Mouse (Mus musculus): ENCODE measurements around the gene Shank3. TPM values are rescaled to one million over a fixed set of nuclear protein-coding genes. Genes with fewer than 3 reads are reported as not detected.

The Shank3 gene
- 7.9 and 8.8 TPM in 2 replicates for polyA plus RNA-seq (2016; fragmentation: Nextera tagmentation; extraction: Ambion mirVana)

DNA sequence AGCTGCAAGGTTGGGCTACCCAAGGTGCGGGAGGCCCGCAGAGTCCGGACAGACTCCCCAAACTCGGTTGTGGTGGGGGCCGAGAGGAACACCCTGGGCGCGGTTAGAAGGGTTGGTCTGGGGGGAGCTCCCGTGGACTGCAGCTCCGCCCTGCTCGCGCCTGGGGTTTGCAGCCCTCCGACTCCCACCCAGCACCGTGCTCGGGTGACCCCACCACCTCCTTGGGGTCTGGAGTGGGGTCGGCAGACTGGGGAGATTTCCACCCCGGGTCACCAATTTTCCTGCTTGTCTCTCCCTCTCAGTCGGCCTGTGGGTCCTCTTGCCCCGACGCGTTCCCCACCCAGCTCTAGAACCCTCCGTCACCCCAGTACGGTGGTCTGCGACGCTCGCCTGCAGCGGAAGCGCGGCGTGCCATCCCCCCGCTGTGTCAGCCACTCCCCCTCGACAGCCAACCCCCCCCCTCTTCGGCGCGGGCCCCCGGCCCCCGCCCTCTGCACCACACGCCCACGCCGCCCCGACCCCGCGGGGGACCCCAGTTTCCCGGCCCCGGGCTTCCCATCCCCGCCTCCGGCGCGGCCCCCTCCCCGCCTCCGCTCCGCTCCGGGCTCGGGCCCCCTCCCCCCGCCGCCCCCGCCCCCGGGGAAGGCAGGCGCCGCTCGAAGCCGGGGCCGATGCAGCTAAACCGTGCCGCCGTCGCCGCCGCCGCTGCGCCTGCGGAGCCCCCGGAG, at the start of gene Shank3:
Shank3 (plus strand) TSS at position 663 of the 728 bp plus-strand sequence.
- H3K4me3 ChIP-seq (replicated peaks) = peak within 1 kb of the TSS; percentile 71
- H3K27ac ChIP-seq = peak within 1 kb of the TSS; percentile 72
- peak; percentile 64 for ATAC-seq (ENCODE audit: low FRiP score)
- under 1% methylated on average over 37 of the region's 72 CpGs for WGBS
- peaks cover 44% of the 10 kb centered on the region for H3K4me1 ChIP-seq
- no peaks in the 10 kb centered on the region for H3K9me3 ChIP-seq
- peak within 1 kb of the TSS; percentile 85 for H3K4me2 ChIP-seq
- H3K36me3 ChIP-seq (replicated peaks) = no peaks in the 10 kb centered on the region
- peaks cover 56% of the 10 kb centered on the region for H3K27me3 ChIP-seq
- peak within 1 kb of the TSS; percentile 73 for H3K9ac ChIP-seq

DNA sequence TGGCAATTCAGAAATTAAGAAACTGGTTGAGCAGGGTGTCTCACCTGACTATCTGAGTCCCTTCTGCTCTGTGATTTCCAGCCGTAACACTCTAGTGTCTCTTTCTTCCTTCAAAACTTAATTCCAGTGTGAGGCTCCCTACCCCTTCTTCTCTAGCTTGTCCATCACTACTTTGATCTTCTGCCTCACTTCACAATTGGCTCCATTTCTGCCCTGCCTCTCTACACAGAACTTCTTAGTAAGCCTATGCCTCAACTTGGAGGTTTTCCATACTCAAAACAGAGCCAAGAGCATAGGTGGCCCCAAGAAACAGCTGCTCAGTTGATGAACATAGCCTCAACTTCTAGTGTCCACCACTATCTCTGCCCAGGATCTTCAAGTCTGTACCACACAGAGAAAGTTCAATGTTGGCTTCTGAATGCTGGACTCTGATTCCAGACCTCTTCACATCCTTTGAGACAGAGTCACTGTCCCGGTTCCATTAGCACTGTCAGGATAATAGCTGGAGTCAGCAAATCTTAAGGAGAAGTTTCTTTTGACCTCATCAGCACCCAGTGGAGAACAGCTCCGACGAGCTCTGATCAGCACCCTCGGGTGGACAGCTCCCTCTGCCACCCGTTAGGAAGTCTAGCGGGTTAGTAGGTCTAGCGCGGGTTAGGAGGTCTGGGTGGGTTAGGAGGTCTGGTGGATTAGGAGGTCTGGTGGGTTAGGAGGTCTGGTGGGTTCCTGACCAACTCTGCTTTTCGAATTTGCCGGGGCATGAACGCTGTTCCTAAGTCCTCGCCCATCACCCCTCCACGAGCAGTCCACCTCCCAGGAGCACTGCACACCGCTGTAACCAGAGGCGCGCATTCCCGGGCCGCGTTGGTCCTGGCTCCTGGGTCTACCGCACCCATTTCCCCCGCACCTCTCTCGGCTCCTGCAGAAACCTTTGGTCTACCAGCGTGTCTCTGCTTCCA, 46.2 kb upstream of the Shank3 start:
- 5% methylated on average over 24 of the region's 24 CpGs for WGBS
- ATAC-seq (ENCODE audit: low FRiP score) = peak; percentile 62

DNA sequence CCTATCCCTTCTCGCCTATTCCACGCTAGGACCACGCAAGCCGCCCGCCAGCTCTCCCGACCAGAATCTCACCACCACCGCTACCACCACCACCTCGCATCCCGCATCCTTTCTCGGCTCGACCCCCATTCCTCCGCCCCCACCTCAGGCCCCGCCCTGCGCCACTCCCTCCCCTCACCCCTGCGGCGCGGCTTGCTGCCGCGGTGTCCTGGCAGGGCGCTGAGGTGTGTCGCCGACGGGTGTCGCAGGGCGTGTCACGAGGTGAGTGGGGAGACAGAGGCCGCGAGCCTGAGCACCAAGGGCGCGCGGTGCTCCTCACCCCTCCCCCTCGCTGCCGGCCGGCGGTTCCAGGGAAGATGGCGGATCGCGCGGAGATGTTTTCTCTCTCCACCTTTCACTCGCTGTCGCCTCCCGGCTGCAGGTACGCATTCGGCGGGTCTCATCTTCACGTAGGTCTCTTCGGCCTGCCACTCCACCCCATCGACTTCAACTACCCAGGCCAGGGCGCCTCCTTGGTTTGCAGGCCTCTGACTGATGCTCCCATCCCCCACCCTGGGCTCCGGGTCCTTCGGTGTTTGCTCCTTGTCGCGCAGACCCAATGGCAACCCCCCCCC, 45.5 kb upstream of the Shank3 start, which contains the start of gene Mapk8ip2:
Mapk8ip2 (plus strand) TSS at position 49 of the 614 bp plus-strand sequence.
- peak within 1 kb of the TSS; percentile 78 for H3K9ac ChIP-seq

More for the DNA sequence above, 46.2 kb upstream of the Shank3 start:
- peak overlapping the region; percentile 78 for H3K9ac ChIP-seq
- peaks cover 24% of the 10 kb centered on the region for H3K4me1 ChIP-seq
- peak overlapping the region; percentile 74; the same call in 1 of the 2 replicates for H3K27ac ChIP-seq
- peaks cover 20% of the 10 kb centered on the region for H3K36me3 ChIP-seq (replicated peaks)
- H3K9me3 ChIP-seq = no peaks in the 10 kb centered on the region
- peaks cover 24% of the 10 kb centered on the region for H3K27me3 ChIP-seq
- H3K4me3 ChIP-seq (replicated peaks) = peak overlapping the region; percentile 85
- peak overlapping the region; percentile 82 for H3K4me2 ChIP-seq

DNA sequence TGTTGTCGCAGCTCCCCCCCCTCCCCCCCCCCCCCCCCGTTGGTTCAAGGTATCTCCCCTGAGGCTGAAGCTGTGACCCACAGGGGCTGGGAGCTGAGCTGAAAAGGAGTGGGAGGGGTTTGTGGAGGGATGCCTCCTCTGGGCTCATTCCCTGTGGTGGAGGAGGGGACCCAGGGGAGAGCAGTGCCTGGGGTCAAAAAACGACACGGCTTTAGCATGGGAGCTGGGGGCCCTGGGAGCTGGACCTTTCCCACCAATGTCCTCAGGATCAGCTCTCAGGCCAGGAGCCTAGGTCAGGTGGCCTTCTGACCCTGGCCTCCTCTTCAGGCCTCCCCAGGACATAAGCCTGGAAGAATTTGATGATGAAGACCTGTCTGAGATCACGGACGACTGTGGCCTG, 44.6 kb upstream of the Shank3 start:
- Histone ChIP-seq H3K36me3 (replicated peaks) (peaks cover 36% of the 10 kb centered on the region), H3K4me3 (replicated peaks) (peak overlapping the region; percentile 85), H3K9me3 (no peaks in the 10 kb centered on the region), H3K4me2 (peak overlapping the region; percentile 82), H3K9ac (peak overlapping the region; percentile 78), H3K27ac (peak overlapping the region; percentile 74; the same call in 1 of the 2 replicates), H3K27me3 (peaks cover 18% of the 10 kb centered on the region), H3K4me1 (peaks cover 24% of the 10 kb centered on the region)
- 13% methylated on average over 4 of the region's 6 CpGs for whole genome bisulfite sequencing
- ATAC-seq (ENCODE audit: low FRiP score) = peak; percentile 33; the same call in 1 of the 2 replicates

More for the DNA sequence above, 45.5 kb upstream of the Shank3 start, which contains the start of gene Mapk8ip2:
- peak within 1 kb of the TSS; percentile 85 for H3K4me3 ChIP-seq (replicated peaks)
- ATAC-seq (ENCODE audit: low FRiP score) = peak; percentile 87
- peaks cover 24% of the 10 kb centered on the region for H3K4me1 ChIP-seq
- H3K36me3 ChIP-seq (replicated peaks) = peaks cover 27% of the 10 kb centered on the region
- H3K27me3 ChIP-seq = peaks cover 22% of the 10 kb centered on the region
- under 1% methylated on average over 53 of the region's 53 CpGs for WGBS
- peak within 1 kb of the TSS; percentile 82 for H3K4me2 ChIP-seq
- H3K27ac ChIP-seq = peak within 1 kb of the TSS; percentile 74
- H3K9me3 ChIP-seq = no peaks in the 10 kb centered on the region

DNA sequence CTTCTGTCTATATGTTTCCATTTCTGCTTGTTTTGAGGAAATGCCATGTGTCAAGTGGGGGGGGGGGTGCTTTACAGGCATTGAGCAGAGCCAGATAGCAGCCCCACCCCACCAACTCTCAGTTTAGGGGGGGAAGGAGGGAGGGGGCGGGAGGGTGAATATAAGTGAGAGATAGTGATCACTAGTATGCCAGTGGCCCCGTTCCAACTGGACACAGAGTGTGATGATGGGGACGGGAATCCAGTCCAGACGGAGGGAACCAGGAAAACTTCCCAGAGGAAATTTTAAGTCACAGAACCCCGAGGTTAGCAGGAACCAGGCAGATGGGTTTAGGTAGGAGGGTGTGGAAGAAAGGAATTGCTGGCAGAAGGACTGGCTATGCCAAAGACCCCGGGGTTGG, 43.8 kb upstream of the Shank3 start:
- no peak overlapping the region for H3K4me3 ChIP-seq (replicated peaks)
- H3K4me2 ChIP-seq = peak overlapping the region; percentile 82
- ATAC-seq (ENCODE audit: low FRiP score) = no peak
- no peak overlapping the region for H3K27ac ChIP-seq
- H3K4me1 ChIP-seq = peaks cover 24% of the 10 kb centered on the region
- WGBS = 83% methylated on average over 6 of the region's 6 CpGs
- no peaks in the 10 kb centered on the region for H3K9me3 ChIP-seq
- no peak overlapping the region for H3K9ac ChIP-seq
- peaks cover 18% of the 10 kb centered on the region for H3K27me3 ChIP-seq
- H3K36me3 ChIP-seq (replicated peaks) = peaks cover 44% of the 10 kb centered on the region

DNA sequence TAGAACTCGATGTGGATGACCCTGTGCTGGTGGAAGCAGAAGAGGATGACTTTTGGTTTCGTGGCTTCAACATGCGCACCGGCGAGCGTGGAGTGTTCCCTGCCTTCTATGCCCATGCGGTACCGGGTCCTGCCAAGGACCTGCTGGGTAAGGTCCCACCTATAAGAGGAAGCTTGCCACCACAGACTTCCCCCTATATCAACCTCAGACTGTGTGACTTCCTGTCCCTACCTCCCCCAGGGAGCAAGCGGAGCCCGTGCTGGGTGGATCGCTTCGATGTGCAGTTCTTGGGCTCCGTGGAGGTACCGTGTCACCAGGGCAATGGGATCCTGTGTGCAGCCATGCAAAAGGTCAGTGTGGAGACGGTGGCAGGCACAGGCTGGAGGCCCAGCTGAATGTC, 40.5 kb upstream of the Shank3 start:
- WGBS = 98% methylated on average over 15 of the region's 15 CpGs
- no peak for ATAC-seq (ENCODE audit: low FRiP score)
- Histone ChIP-seq H3K4me2 (no peak overlapping the region), H3K4me1 (peaks cover 16% of the 10 kb centered on the region), H3K4me3 (replicated peaks) (no peak overlapping the region), H3K27ac (no peak overlapping the region), H3K9ac (no peak overlapping the region), H3K9me3 (no peaks in the 10 kb centered on the region), H3K27me3 (no peaks in the 10 kb centered on the region), H3K36me3 (replicated peaks) (peaks cover 64% of the 10 kb centered on the region)

DNA sequence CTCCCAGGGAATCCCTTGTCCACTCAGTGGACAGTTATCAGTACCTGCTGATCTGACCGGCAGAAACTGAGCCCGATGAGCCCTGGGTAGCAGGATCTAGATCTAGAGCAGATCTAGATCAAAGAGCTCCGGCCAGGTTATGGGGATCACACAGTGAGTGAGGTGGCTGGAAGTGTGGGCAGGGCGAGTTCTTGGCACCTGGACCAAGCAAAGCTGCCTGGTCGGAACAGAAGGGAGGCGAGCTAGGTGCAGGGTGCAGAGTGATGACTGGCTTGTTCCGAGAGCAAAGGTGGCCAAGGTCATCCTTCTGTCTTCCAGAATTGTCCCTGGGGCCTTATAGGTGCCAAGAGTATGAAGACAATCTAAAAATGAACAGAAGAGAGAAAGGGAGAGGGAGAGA, 39.6 kb upstream of the Shank3 start:
- no peak overlapping the region for H3K27ac ChIP-seq
- no peak for ATAC-seq (ENCODE audit: low FRiP score)
- H3K4me2 ChIP-seq = no peak overlapping the region
- H3K36me3 ChIP-seq (replicated peaks) = peaks cover 64% of the 10 kb centered on the region
- H3K9me3 ChIP-seq = no peaks in the 10 kb centered on the region
- no peak overlapping the region for H3K4me3 ChIP-seq (replicated peaks)
- peaks cover 12% of the 10 kb centered on the region for H3K4me1 ChIP-seq
- WGBS = 90% methylated on average over 7 of the region's 7 CpGs
- H3K27me3 ChIP-seq = no peaks in the 10 kb centered on the region
- no peak overlapping the region for H3K9ac ChIP-seq

DNA sequence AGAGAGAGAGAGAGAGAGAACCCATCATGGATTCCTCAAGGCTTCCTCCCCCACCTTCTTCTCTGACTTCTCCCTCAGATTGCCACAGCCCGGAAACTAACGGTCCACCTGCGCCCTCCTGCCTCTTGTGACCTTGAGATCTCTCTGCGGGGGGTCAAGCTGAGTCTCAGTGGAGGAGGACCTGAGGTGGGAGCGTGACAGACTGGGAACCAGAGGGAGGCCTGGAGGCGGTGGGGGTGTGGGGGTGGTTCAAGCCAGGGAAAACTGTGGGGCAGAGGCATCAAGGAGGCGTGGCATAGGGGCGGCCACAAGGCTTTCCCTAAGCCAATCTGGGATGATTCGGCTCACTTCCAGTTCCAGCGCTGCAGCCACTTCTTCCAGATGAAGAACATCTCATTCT, 39.1 kb upstream of the Shank3 start:
- no peak overlapping the region for H3K4me3 ChIP-seq (replicated peaks)
- H3K9me3 ChIP-seq = no peaks in the 10 kb centered on the region
- no peak overlapping the region for H3K27ac ChIP-seq
- 86% methylated on average over 10 of the region's 10 CpGs for WGBS
- ATAC-seq (ENCODE audit: low FRiP score) = no peak
- no peak overlapping the region for H3K4me2 ChIP-seq
- H3K9ac ChIP-seq = no peak overlapping the region
- H3K27me3 ChIP-seq = no peaks in the 10 kb centered on the region
- H3K4me1 ChIP-seq = peaks cover 11% of the 10 kb centered on the region
- peaks cover 64% of the 10 kb centered on the region for H3K36me3 ChIP-seq (replicated peaks)

DNA sequence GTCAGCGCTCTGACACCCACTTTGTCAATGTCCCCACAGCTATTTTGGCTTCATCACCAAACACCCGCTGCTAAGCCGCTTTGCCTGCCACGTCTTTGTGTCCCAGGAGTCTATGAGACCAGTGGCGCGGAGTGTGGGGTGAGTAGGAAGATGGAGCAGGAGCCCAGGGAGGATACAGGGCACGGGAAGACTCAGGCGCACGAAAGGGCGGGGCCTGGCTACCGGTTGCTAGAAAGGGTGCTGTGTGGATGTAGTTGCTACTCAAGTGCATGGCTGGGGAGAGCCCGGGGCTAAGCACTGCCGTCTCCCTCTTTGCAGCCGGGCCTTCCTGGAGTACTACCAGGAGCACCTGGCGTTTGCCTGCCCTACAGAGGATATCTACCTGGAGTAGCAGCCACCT, 38.1 kb upstream of the Shank3 start:
- WGBS = 88% methylated on average over 15 of the region's 15 CpGs
- Histone ChIP-seq H3K9me3 (no peaks in the 10 kb centered on the region), H3K4me3 (replicated peaks) (no peak overlapping the region), H3K36me3 (replicated peaks) (peaks cover 63% of the 10 kb centered on the region), H3K9ac (no peak overlapping the region), H3K4me1 (peaks cover 5% of the 10 kb centered on the region; the same call in 1 of the 2 replicates), H3K27me3 (no peaks in the 10 kb centered on the region), H3K4me2 (no peak overlapping the region), H3K27ac (no peak overlapping the region)
- no peak for ATAC-seq (ENCODE audit: low FRiP score)

DNA sequence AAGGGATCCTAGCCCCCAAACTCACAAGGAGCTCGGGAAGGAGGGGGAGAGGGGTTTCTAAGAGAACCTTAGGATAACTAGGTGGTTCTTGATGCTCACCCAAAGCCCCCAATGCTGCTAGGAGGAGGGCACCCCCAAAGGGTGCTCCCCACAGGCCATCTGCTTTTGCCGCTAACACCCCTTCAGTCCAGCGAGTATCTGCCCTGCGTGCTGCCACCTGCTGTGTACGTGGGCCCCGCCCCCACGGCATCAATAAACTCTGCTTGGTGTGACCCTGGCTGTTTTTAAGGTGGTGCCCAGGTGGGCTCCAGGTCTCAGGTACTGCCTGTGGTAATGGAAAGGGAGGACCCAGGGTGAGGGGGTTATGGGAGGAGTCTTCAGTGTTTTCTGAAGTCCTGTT, 37.2 kb upstream of the Shank3 start:
- Histone ChIP-seq H3K4me1 (peaks cover 5% of the 10 kb centered on the region; the same call in 1 of the 2 replicates), H3K9ac (no peak overlapping the region), H3K36me3 (replicated peaks) (peaks cover 55% of the 10 kb centered on the region), H3K4me2 (no peak overlapping the region), H3K27me3 (no peaks in the 10 kb centered on the region), H3K9me3 (no peaks in the 10 kb centered on the region), H3K4me3 (replicated peaks) (no peak overlapping the region), H3K27ac (no peak overlapping the region)
- no peak for ATAC-seq (ENCODE audit: low FRiP score)
- 84% methylated on average over 7 of the region's 7 CpGs for whole genome bisulfite sequencing

DNA sequence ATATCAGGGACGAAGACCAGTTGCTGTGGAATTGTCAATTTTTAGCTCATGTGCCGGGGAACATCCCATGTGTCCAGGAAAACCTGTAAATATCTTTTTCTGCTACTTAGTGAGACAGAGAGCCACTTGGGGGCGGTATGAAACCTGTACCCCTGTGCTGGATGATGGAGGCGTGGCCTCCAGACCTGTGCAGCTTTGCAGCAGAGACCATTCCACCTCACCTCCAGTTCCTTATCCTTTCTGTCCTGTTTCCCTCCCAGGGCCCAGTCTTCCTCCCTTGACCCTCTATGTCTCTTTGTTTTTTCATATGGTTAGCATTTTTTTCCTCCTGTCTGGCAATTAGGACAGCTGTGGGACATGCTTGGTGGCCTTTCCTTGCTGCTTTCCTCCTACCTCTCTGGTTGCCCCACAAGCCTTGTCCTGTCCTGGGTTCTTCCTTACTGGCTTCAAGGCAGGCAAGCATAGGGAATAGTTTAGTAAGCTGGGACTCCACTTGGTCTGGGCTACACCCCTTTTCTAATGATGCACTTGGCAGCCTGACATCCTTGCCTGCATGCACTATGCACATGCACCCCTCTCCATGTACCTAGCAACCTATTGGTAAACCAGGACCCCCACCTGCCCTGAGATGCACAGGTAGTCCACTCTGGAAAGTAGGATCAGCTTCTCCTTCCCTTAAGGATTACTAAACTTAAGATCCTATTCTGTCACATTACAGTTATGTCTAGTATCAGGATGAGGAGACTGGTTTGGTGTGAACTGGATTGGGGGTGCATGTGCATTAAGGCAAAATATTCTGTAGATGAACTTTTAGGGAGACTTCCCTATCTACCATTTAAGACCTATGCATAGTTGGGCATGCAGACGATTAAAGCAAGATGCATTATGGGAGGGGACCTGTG, 35.8 kb upstream of the Shank3 start:
- no peak for ATAC-seq (ENCODE audit: low FRiP score)
- WGBS = 63% methylated on average over 5 of the region's 5 CpGs
- Histone ChIP-seq H3K27me3 (no peaks in the 10 kb centered on the region), H3K4me3 (replicated peaks) (no peak overlapping the region), H3K4me1 (peaks cover 5% of the 10 kb centered on the region; the same call in 1 of the 2 replicates), H3K9me3 (no peaks in the 10 kb centered on the region), H3K27ac (no peak overlapping the region), H3K36me3 (replicated peaks) (peaks cover 41% of the 10 kb centered on the region), H3K9ac (no peak overlapping the region), H3K4me2 (no peak overlapping the region)

Data from forebrain, embryonic 12.5 days (tissue).